Mouse (Mus musculus) heart, postnatal 0 days (tissue): ENCODE measurements around the gene Baz2b.

Source experiments
- CTCF ChIP-seq: IDR thresholded peaks from 2 replicates; pipeline ENCODE4 v1.5.1; 2016; ENCODE audit warnings: antibody characterized with exemption, control low read depth, low read depth
- EP300 ChIP-seq: IDR thresholded peaks from 2 replicates; pipeline ENCODE4 v1.6.1; 2016; ENCODE audit warnings: antibody characterized with exemption, low read depth

- TF ChIP-seq CTCF (no peak), EP300 (no peak)
Observed at GRCm38 (mm10) chr2:60173595-60173994, 36.0 kb downstream of the Baz2b start.
